In genomic region chr2:168515466-168515865, GRCm38 (mm10) we compare ENCODE assay signal across 16 mouse cellular contexts.
"Had no signal": no experiment of that assay in that cellular context is flagged by ENCODE, and none has a peak within 500 bp of the region (broad histone marks: within the 10 kb centered on the region; RNA-seq: fewer than 3 reads in every experiment).

No protein-coding gene starts in this region.

- H3K9me3 ChIP-seq: neural tube, embryonic 13.5 days; neural tube, embryonic 15.5 days; stomach, embryonic 15.5 days had no signal

- DNase-seq: lung, adult 18-20 months; lung, embryonic 14.5 days; lung, postnatal 10 days; lung, postnatal 4 days; midbrain, embryonic 14.5 days; right cerebral cortex, postnatal 25 days; thymus, adult 2 months; thymus, postnatal 25 days; thymus, postnatal 4 days had no signal

- H3K27me3 ChIP-seq: neural tube, embryonic 13.5 days; neural tube, embryonic 15.5 days; stomach, embryonic 15.5 days had no signal

- H3K4me1 ChIP-seq: neural tube, embryonic 13.5 days; neural tube, embryonic 15.5 days had no signal

- H3K4me3 ChIP-seq: liver, embryonic 12.5 days; midbrain, embryonic 10.5 days; myocyte; neural tube, embryonic 13.5 days; neural tube, embryonic 15.5 days; stomach, embryonic 15.5 days had no signal

- ATAC-seq: liver, embryonic 12.5 days; midbrain, embryonic 16.5 days had no signal

- H3K36me3 ChIP-seq: liver, embryonic 12.5 days; midbrain, embryonic 10.5 days; neural tube, embryonic 13.5 days; neural tube, embryonic 15.5 days; stomach, embryonic 15.5 days had no signal
